ENCODE assay signal across 25 mouse cellular contexts in genomic region chr15:82011947-82012346, GRCm38 (mm10). TPM values are rescaled to one million over a fixed set of nuclear protein-coding genes. Genes with fewer than 3 reads are reported as not detected.
DNase-seq lines count a peak whose midpoint lies in the region; ATAC-seq and TF ChIP-seq lines count a peak whose summit lies in the region.
"Had no signal": no experiment of that assay in that cellular context is flagged by ENCODE, and none has a peak within 500 bp of the region (broad histone marks: within the 10 kb centered on the region; RNA-seq: fewer than 3 reads in every experiment).

No protein-coding gene starts in this region.

- no peak overlapping the region for H3K4me2 ChIP-seq in midbrain, embryonic 11.5 days
- H3K4me2 ChIP-seq in midbrain, embryonic 16.5 days (ENCODE audit: low read length), result no peak overlapping the region
- H3K4me2 ChIP-seq in myocyte (ENCODE audit: low read depth), result peak overlapping the region; percentile 18
- H3K4me2 ChIP-seq: embryonic facial prominence, embryonic 13.5 days; heart, embryonic 12.5 days; hindbrain, embryonic 15.5 days; kidney, embryonic 15.5 days had no signal

- H3K36me3 ChIP-seq in midbrain, embryonic 11.5 days (ENCODE audit: control insufficient read depth, insufficient read depth, low read length), result no peaks in the 10 kb centered on the region
- no peaks in the 10 kb centered on the region for H3K36me3 ChIP-seq in midbrain, embryonic 16.5 days (ENCODE audit: control insufficient read depth, insufficient read depth, low read length)
- H3K36me3 ChIP-seq in myocyte (ENCODE audit: control insufficient read depth, insufficient read depth), result peaks cover 6% of the 10 kb centered on the region
- H3K36me3 ChIP-seq: embryonic facial prominence, embryonic 13.5 days; heart, embryonic 12.5 days; hindbrain, embryonic 15.5 days; kidney, embryonic 15.5 days had no signal

- WGBS in midbrain, embryonic 11.5 days, result 90% methylated on average over 6 of the region's 6 CpGs
- WGBS in midbrain, embryonic 16.5 days, result 96% methylated on average over 6 of the region's 6 CpGs

- H3K27me3 ChIP-seq in midbrain, embryonic 11.5 days (ENCODE audit: control insufficient read depth, insufficient read depth, low read length), result no peaks in the 10 kb centered on the region
- H3K27me3 ChIP-seq in midbrain, embryonic 16.5 days (ENCODE audit: control insufficient read depth, insufficient read depth, low read depth, low read length), result no peaks in the 10 kb centered on the region
- H3K27me3 ChIP-seq in myocyte (ENCODE audit: control insufficient read depth, insufficient read depth, insufficient read length), result no peaks in the 10 kb centered on the region
- H3K27me3 ChIP-seq: embryonic facial prominence, embryonic 13.5 days; heart, embryonic 12.5 days; hindbrain, embryonic 15.5 days; kidney, embryonic 15.5 days had no signal

- peaks cover 32% of the 10 kb centered on the region for H3K79me2 ChIP-seq in myocyte (ENCODE audit: control insufficient read depth, insufficient read depth)

- ATAC-seq in midbrain, embryonic 11.5 days (ENCODE audit: low FRiP score), result no peak
- ATAC-seq in midbrain, embryonic 16.5 days, result no peak
- ATAC-seq: forebrain, embryonic 14.5 days; intestine, embryonic 16.5 days had no signal

- H3K27ac ChIP-seq in midbrain, embryonic 11.5 days (ENCODE audit: low read depth, low read length), result no peak overlapping the region
- H3K27ac ChIP-seq in midbrain, embryonic 16.5 days (ENCODE audit: low read length), result no peak overlapping the region
- H3K27ac ChIP-seq: embryonic facial prominence, embryonic 13.5 days; hindbrain, embryonic 10.5 days; hindbrain, embryonic 15.5 days; kidney, embryonic 15.5 days had no signal

- no peak overlapping the region for H3ac ChIP-seq in myocyte (ENCODE audit: control insufficient read depth, insufficient read length)

- H3K4me3 ChIP-seq in midbrain, embryonic 11.5 days (ENCODE audit: low read depth, low read length), result no peak overlapping the region
- no peak overlapping the region for H3K4me3 ChIP-seq in midbrain, embryonic 16.5 days (ENCODE audit: low read depth, low read length)
- no peak overlapping the region for H3K4me3 ChIP-seq in myocyte
- H3K4me3 ChIP-seq: embryonic facial prominence, embryonic 13.5 days; heart, embryonic 12.5 days; hindbrain, embryonic 10.5 days; hindbrain, embryonic 15.5 days; kidney, embryonic 15.5 days had no signal

- H3K4me1 ChIP-seq in midbrain, embryonic 11.5 days (ENCODE audit: control insufficient read depth, insufficient read depth, low read length), result peaks cover 14% of the 10 kb centered on the region; the same call in 1 of the 2 replicates
- peaks cover 15% of the 10 kb centered on the region for H3K4me1 ChIP-seq in midbrain, embryonic 16.5 days (ENCODE audit: control insufficient read depth, insufficient read depth, low read length)

- DNase-seq in adrenal gland, postnatal 10 days, result peak; percentile 49
- DNase-seq in adrenal gland, adult 18-20 months (ENCODE audit: low spot score in 2 of 2), result no peak
- DNase-seq in midbrain, embryonic 11.5 days (ENCODE audit: low spot score, missing footprints), result peak; percentile 67
- peak; percentile 73 for DNase-seq in NIH3T3 (ENCODE audit: low read depth)
- DNase-seq in gastrocnemius, adult 18-20 months (ENCODE audit: low spot score), result no peak
- no peak for DNase-seq in right cerebral cortex, postnatal 36 days (ENCODE audit: low spot score in 2 of 2)
- DNase-seq: B cell, adult 2 months; cerebellum, adult 11-12 months; cerebellum, adult 9-10 months; cerebellum, postnatal 25 days; kidney, adult 2 months had no signal

- TF ChIP-seq POLR2A in myocyte (IDR thresholded peaks at IDR 0.05; ENCODE audit: insufficient read length, low read depth), result no peak

- H3K9ac ChIP-seq in midbrain, embryonic 11.5 days (ENCODE audit: low read length), result no peak overlapping the region
- no peak overlapping the region for H3K9ac ChIP-seq in midbrain, embryonic 16.5 days (ENCODE audit: low read depth, low read length)
- H3K9ac ChIP-seq: embryonic facial prominence, embryonic 13.5 days; heart, embryonic 12.5 days; hindbrain, embryonic 15.5 days; kidney, embryonic 15.5 days had no signal

- H3K9me3 ChIP-seq in midbrain, embryonic 11.5 days (ENCODE audit: control insufficient read depth, low read length), result no peaks in the 10 kb centered on the region
- H3K9me3 ChIP-seq in midbrain, embryonic 16.5 days (replicated peaks; ENCODE audit: control insufficient read depth, low read length, poor library complexity, severe bottlenecking), result no peaks in the 10 kb centered on the region
- H3K9me3 ChIP-seq: embryonic facial prominence, embryonic 13.5 days; heart, embryonic 12.5 days; hindbrain, embryonic 10.5 days; hindbrain, embryonic 15.5 days; kidney, embryonic 15.5 days had no signal

TF ChIP-seq in myocyte, 11 proteins besides CTCF, POLR2A, EP300 and RAD21:
- no peak for TF ChIP-seq USF1 (IDR thresholded peaks at IDR 0.05; ENCODE audit: low read depth)
- no peak for TF ChIP-seq SRF (IDR thresholded peaks at IDR 0.05; ENCODE audit: control insufficient read depth, insufficient read length, low read depth)
- no peak for TF ChIP-seq POLR2AphosphoS2 (IDR thresholded peaks at IDR 0.05; ENCODE audit: insufficient read length, low read depth)
- no peak for TF ChIP-seq CEBPB (IDR thresholded peaks at IDR 0.05; ENCODE audit: insufficient read depth, poor library complexity, severe bottlenecking)
- no peak for TF ChIP-seq E2F4 (IDR thresholded peaks at IDR 0.05; ENCODE audit: insufficient read depth)
- TF ChIP-seq MYOD1 (IDR thresholded peaks at IDR 0.05; ENCODE audit: control insufficient read depth in 1 of 3, insufficient read length in 2 of 3, low read depth in 2 of 3), result no peak
- no peak for TF ChIP-seq TCF3 (IDR thresholded peaks at IDR 0.05; ENCODE audit: insufficient read length, low read depth)
- no peak for TF ChIP-seq MYOG (IDR thresholded peaks at IDR 0.05; ENCODE audit: control insufficient read depth in 1 of 3, insufficient read depth in 1 of 3, insufficient read length in 2 of 3, low read depth in 2 of 3)
- TF ChIP-seq TCF12 (IDR thresholded peaks at IDR 0.05; ENCODE audit: insufficient read depth, poor library complexity, severe bottlenecking), result no peak
- TF ChIP-seq REST (IDR thresholded peaks at IDR 0.05; ENCODE audit: insufficient read depth, insufficient read length), result no peak

RNA-seq across cellular contexts. Expression of gene Desi1, which starts 21.7 kb away (rescaled TPM):
- total RNA-seq in adrenal gland, postnatal 10 days (2021), result 10 to 100 TPM; 51.9 to 60.3 TPM
- total RNA-seq in adrenal gland, adult 18-20 months (2021), result 100 to 1,000 TPM in 1 of 2 experiments, 10 to 100 TPM in 1; 52.7 to 123 TPM
- polyA plus RNA-seq in midbrain, embryonic 11.5 days (2014; fragmentation: Nextera tagmentation; extraction: Ambion mirVana), result 33.7 and 37.8 TPM in 2 replicates
- 46.4 and 47.2 TPM in 2 replicates for polyA plus RNA-seq in midbrain, embryonic 16.5 days (2015; fragmentation: Nextera tagmentation; extraction: Ambion mirVana)
- polyA plus RNA-seq in myocyte (2012; fragmentation: generic; extraction: Trizol), result 47.6 TPM
- 10 to 100 TPM; 16.7 to 17.6 TPM for total RNA-seq in gastrocnemius, adult 18-20 months (2021)

RNA-seq across cellular contexts. Expression of gene Xrcc6, which starts 24.3 kb away (rescaled TPM):
- total RNA-seq in adrenal gland, postnatal 10 days (2021), result 100 to 1,000 TPM; 122 to 139 TPM
- 10 to 100 TPM; 55.8 to 88.9 TPM for total RNA-seq in adrenal gland, adult 18-20 months (2021)
- polyA plus RNA-seq in midbrain, embryonic 11.5 days (2014; fragmentation: Nextera tagmentation; extraction: Ambion mirVana), result 58.4 and 62.2 TPM in 2 replicates
- 36.5 and 37.3 TPM in 2 replicates for polyA plus RNA-seq in midbrain, embryonic 16.5 days (2015; fragmentation: Nextera tagmentation; extraction: Ambion mirVana)
- 46.3 TPM for polyA plus RNA-seq in myocyte (2012; fragmentation: generic; extraction: Trizol)
- total RNA-seq in gastrocnemius, adult 18-20 months (2021), result 10 to 100 TPM; 22.9 to 25.3 TPM

RNA-seq across cellular contexts. Expression of gene 1700029P11Rik, which starts 31.6 kb away (rescaled TPM):
- not detected for total RNA-seq in adrenal gland, postnatal 10 days (2021)
- not detected for total RNA-seq in adrenal gland, adult 18-20 months (2021)
- not detected in 2 replicates for polyA plus RNA-seq in midbrain, embryonic 11.5 days (2014; fragmentation: Nextera tagmentation; extraction: Ambion mirVana)
- polyA plus RNA-seq in midbrain, embryonic 16.5 days (2015; fragmentation: Nextera tagmentation; extraction: Ambion mirVana), result not detected in 2 replicates
- polyA plus RNA-seq in myocyte (2012; fragmentation: generic; extraction: Trizol), result not detected
- not detected for total RNA-seq in gastrocnemius, adult 18-20 months (2021)
- total RNA-seq: gastrocnemius, adult 8-10 months; heart, adult 8-10 months; heart, postnatal 25 days; MEL had no signal
- polyA plus RNA-seq: embryonic facial prominence, embryonic 13.5 days; forebrain, embryonic 14.5 days; heart, embryonic 12.5 days; heart, embryonic 16.5 days; hindbrain, embryonic 10.5 days; hindbrain, embryonic 15.5 days; intestine, embryonic 16.5 days; kidney, embryonic 15.5 days had no signal

RNA-seq across cellular contexts. Expression of gene Snu13, which starts 35.5 kb away (rescaled TPM):
- 10 to 100 TPM; 76.1 to 84.1 TPM for total RNA-seq in adrenal gland, postnatal 10 days (2021)
- total RNA-seq in adrenal gland, adult 18-20 months (2021), result 10 to 100 TPM; 80.5 to 99.1 TPM
- 275 and 283 TPM in 2 replicates for polyA plus RNA-seq in midbrain, embryonic 11.5 days (2014; fragmentation: Nextera tagmentation; extraction: Ambion mirVana)
- 217 and 249 TPM in 2 replicates for polyA plus RNA-seq in midbrain, embryonic 16.5 days (2015; fragmentation: Nextera tagmentation; extraction: Ambion mirVana)
- polyA plus RNA-seq in myocyte (2012; fragmentation: generic; extraction: Trizol), result 129 TPM
- 10 to 100 TPM; 48.7 to 51.4 TPM for total RNA-seq in gastrocnemius, adult 18-20 months (2021)

RNA-seq across cellular contexts. Expression of gene 4930407I10Rik, which starts 47.0 kb away (rescaled TPM):
- not detected for total RNA-seq in adrenal gland, postnatal 10 days (2021)
- total RNA-seq in adrenal gland, adult 18-20 months (2021), result not detected
- polyA plus RNA-seq in midbrain, embryonic 11.5 days (2014; fragmentation: Nextera tagmentation; extraction: Ambion mirVana), result not detected in 2 replicates
- polyA plus RNA-seq in midbrain, embryonic 16.5 days (2015; fragmentation: Nextera tagmentation; extraction: Ambion mirVana), result not detected in 2 replicates
- not detected for polyA plus RNA-seq in myocyte (2012; fragmentation: generic; extraction: Trizol)
- not detected for total RNA-seq in gastrocnemius, adult 18-20 months (2021)
- total RNA-seq: gastrocnemius, adult 8-10 months; heart, adult 8-10 months; heart, postnatal 25 days; MEL had no signal
- polyA plus RNA-seq: forebrain, embryonic 14.5 days; heart, embryonic 12.5 days; heart, embryonic 16.5 days; hindbrain, embryonic 10.5 days; hindbrain, embryonic 15.5 days; intestine, embryonic 16.5 days had no signal

Comparison
In these comparisons a context has a peak if more than half of its experiments do, and no peak if none do; other contexts are left out.
1. DNase-seq: peak in adrenal gland, postnatal 10 days (single experiment), midbrain, embryonic 11.5 days (single experiment) and NIH3T3 (single experiment); none in adrenal gland, adult 18-20 months (0 of 2), gastrocnemius, adult 18-20 months (single experiment) and right cerebral cortex, postnatal 36 days (0 of 2).